28 mouse cellular contexts compared by ENCODE assay signal in the genomic region with DNA sequence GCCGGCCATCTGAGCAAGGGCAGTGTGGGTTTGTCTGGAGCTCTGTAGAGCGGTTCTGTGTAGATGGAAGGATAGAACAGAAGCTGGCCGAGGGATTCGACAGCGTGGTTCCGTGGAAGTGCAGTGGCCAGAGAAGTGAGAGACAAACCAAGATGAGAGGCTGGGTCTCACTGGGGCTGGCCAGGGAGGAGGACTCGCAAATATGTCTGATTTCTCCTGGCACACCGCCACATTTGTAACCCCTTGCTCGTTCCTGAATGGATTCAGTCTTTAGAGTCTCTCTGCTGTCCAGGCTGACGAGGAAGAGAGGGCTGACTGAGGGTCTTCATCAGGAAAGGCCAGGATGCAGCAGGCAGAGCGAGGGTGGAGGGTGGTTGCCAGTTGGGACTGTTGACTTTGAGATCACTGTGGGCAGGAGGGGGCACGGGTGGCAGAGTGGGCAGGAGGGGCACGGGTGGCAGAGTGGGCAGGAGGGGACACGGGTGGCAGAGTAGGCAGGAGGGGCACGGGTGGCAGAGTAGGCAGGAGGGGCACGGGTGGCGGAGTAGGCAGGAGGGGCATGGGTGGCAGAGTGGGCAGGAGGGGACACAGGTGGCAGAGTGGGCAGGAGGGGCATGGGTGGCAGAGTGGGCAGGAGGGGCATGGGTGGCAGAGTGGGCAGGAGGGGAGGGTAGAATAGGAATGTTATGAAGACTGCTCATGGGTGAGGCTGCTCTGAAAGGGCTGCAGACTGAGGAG. TPM values are rescaled to one million over a fixed set of nuclear protein-coding genes. Genes with fewer than 3 reads are reported as not detected.
DNase-seq lines count a peak whose midpoint lies in the region; ATAC-seq and TF ChIP-seq lines count a peak whose summit lies in the region.
"Had no signal": no experiment of that assay in that cellular context is flagged by ENCODE, and none has a peak within 500 bp of the region (broad histone marks: within the 10 kb centered on the region; RNA-seq: fewer than 3 reads in every experiment).

No protein-coding gene starts in this region.

- no peak overlapping the region for H3K9ac ChIP-seq in heart, embryonic 11.5 days (ENCODE audit: low read depth, low read length)
- no peak overlapping the region for H3K9ac ChIP-seq in heart, adult 2 months (ENCODE audit: low read depth, low read length)
- H3K9ac ChIP-seq in neural tube, embryonic 12.5 days: peak overlapping the region; percentile 26; the same call in 1 of the 2 replicates
- H3K9ac ChIP-seq in liver, embryonic 16.5 days (ENCODE audit: low read depth, low read length): peak overlapping the region; percentile 84
- H3K9ac ChIP-seq: embryonic facial prominence, embryonic 12.5 days; forebrain, embryonic 15.5 days; heart, embryonic 15.5 days; hindbrain, embryonic 12.5 days; kidney, embryonic 15.5 days; lung, embryonic 15.5 days; midbrain, embryonic 15.5 days had no signal

- 88% methylated on average over 17 of the region's 17 CpGs for WGBS in heart, embryonic 11.5 days (ENCODE audit: insufficient replicate concordance)
- 82% methylated on average over 17 of the region's 17 CpGs for WGBS in heart, adult 2 months
- 87% methylated on average over 14 of the region's 17 CpGs for WGBS in neural tube, embryonic 12.5 days
- WGBS in embryonic facial prominence, embryonic 10.5 days: 92% methylated on average over 17 of the region's 17 CpGs
- WGBS in liver, embryonic 16.5 days (ENCODE audit: insufficient replicate concordance): 65% methylated on average over 17 of the region's 17 CpGs

- no peak for DNase-seq in heart, adult 2 months
- no peak for DNase-seq in neural tube, embryonic 10.5 days (ENCODE audit: extremely low spot score, low spot score)
- DNase-seq in embryonic facial prominence, embryonic 10.5 days (ENCODE audit: low spot score): no peak
- DNase-seq in urinary bladder, adult 2 months (ENCODE audit: low spot score): no peak
- DNase-seq in thymus, postnatal 4 days: no peak
- DNase-seq: adrenal gland, postnatal 25 days; B cell, adult 2 months; cerebellum, adult 2 months; gastrocnemius, postnatal 36 days; right cerebral cortex, postnatal 14 days had no signal

- intact Hi-C loops in heart, adult 2 months (cut with DNase I): no loop called here

- H3K27me3 ChIP-seq in heart, embryonic 11.5 days (ENCODE audit: control insufficient read depth, insufficient read depth, low read length): no peaks in the 10 kb centered on the region
- no peaks in the 10 kb centered on the region for H3K27me3 ChIP-seq in heart, adult 2 months (ENCODE audit: control insufficient read depth, insufficient read depth, low read length)
- no peaks in the 10 kb centered on the region for H3K27me3 ChIP-seq in neural tube, embryonic 12.5 days (replicated peaks)
- no peaks in the 10 kb centered on the region for H3K27me3 ChIP-seq in embryonic facial prominence, embryonic 10.5 days (replicated peaks; ENCODE audit: low read depth, poor library complexity, severe bottlenecking)
- no peaks in the 10 kb centered on the region for H3K27me3 ChIP-seq in liver, embryonic 16.5 days (ENCODE audit: control insufficient read depth, insufficient read depth, low read depth, low read length)
- H3K27me3 ChIP-seq: embryonic facial prominence, embryonic 12.5 days; forebrain, embryonic 15.5 days; heart, embryonic 15.5 days; hindbrain, embryonic 12.5 days; kidney, embryonic 15.5 days; lung, embryonic 15.5 days; midbrain, embryonic 15.5 days; Patski had no signal

- no peaks in the 10 kb centered on the region for H3K9me3 ChIP-seq in heart, embryonic 11.5 days (replicated peaks; ENCODE audit: control insufficient read depth, low read length)
- H3K9me3 ChIP-seq in neural tube, embryonic 12.5 days: no peaks in the 10 kb centered on the region
- no peaks in the 10 kb centered on the region for H3K9me3 ChIP-seq in embryonic facial prominence, embryonic 10.5 days
- no peaks in the 10 kb centered on the region for H3K9me3 ChIP-seq in liver, embryonic 16.5 days (replicated peaks; ENCODE audit: control insufficient read depth, low read length)
- H3K9me3 ChIP-seq: embryonic facial prominence, embryonic 12.5 days; forebrain, embryonic 15.5 days; heart, embryonic 15.5 days; hindbrain, embryonic 12.5 days; kidney, embryonic 15.5 days; lung, embryonic 15.5 days; midbrain, embryonic 15.5 days had no signal

- no peak overlapping the region for H3K4me3 ChIP-seq in heart, embryonic 11.5 days (ENCODE audit: low read depth, low read length)
- no peak overlapping the region for H3K4me3 ChIP-seq in heart, adult 2 months
- no peak overlapping the region for H3K4me3 ChIP-seq in neural tube, embryonic 12.5 days
- H3K4me3 ChIP-seq in embryonic facial prominence, embryonic 10.5 days: no peak overlapping the region
- peak overlapping the region; percentile 62 for H3K4me3 ChIP-seq in liver, embryonic 16.5 days (ENCODE audit: low read depth, low read length)
- H3K4me3 ChIP-seq: embryonic facial prominence, embryonic 12.5 days; forebrain, embryonic 15.5 days; heart, embryonic 15.5 days; hindbrain, embryonic 12.5 days; kidney, embryonic 15.5 days; lung, embryonic 15.5 days; midbrain, embryonic 15.5 days had no signal

- peaks cover 6% of the 10 kb centered on the region for H3K79me2 ChIP-seq in heart, adult 2 months (replicated peaks; ENCODE audit: control insufficient read depth, insufficient read depth, low read length)

- TF ChIP-seq POLR2A in heart, adult 2 months (IDR thresholded peaks at IDR 0.05; ENCODE audit: insufficient read depth, low read depth, low read length): no peak

- peak overlapping the region; percentile 7 for H3K4me2 ChIP-seq in heart, embryonic 11.5 days
- 0 out of 2 replicates have a peak overlapping the region, but pooled peaks have one; percentile 2 for H3K4me2 ChIP-seq in neural tube, embryonic 12.5 days (replicated peaks)
- H3K4me2 ChIP-seq in liver, embryonic 16.5 days (ENCODE audit: low read depth, low read length): peak overlapping the region; percentile 76
- H3K4me2 ChIP-seq: embryonic facial prominence, embryonic 12.5 days; forebrain, embryonic 15.5 days; heart, embryonic 15.5 days; hindbrain, embryonic 12.5 days; kidney, embryonic 15.5 days; lung, embryonic 15.5 days; midbrain, embryonic 15.5 days had no signal

- no peak for TF ChIP-seq CTCF in heart, adult 2 months (IDR thresholded peaks at IDR 0.05)

- no peak for ATAC-seq in heart, embryonic 11.5 days (replicated peaks; ENCODE audit: insufficient number of reproducible peaks, low FRiP score, low TSS enrichment)
- ATAC-seq in neural tube, embryonic 12.5 days (ENCODE audit: low FRiP score, low read depth): no peak
- ATAC-seq in liver, embryonic 16.5 days (ENCODE audit: low read depth): no peak
- ATAC-seq: activated CD4-positive, CD25-positive, alpha-beta regulatory T cell, adult 4 months; forebrain, embryonic 15.5 days; midbrain, embryonic 15.5 days; Patski had no signal

- peaks cover 5% of the 10 kb centered on the region; the same call in 1 of the 2 replicates for H3K36me3 ChIP-seq in heart, embryonic 11.5 days (ENCODE audit: control insufficient read depth, insufficient read depth, low read length)
- H3K36me3 ChIP-seq in heart, adult 2 months (ENCODE audit: control insufficient read depth, insufficient read depth, low read length): no peaks in the 10 kb centered on the region
- H3K36me3 ChIP-seq in neural tube, embryonic 12.5 days: peaks cover 23% of the 10 kb centered on the region
- H3K36me3 ChIP-seq in embryonic facial prominence, embryonic 10.5 days (replicated peaks): peaks cover 25% of the 10 kb centered on the region
- peaks cover 24% of the 10 kb centered on the region for H3K36me3 ChIP-seq in liver, embryonic 16.5 days (ENCODE audit: control insufficient read depth, insufficient read depth)

- no peak for TF ChIP-seq EP300 in heart, adult 2 months (IDR thresholded peaks at IDR 0.05; ENCODE audit: insufficient read depth, low read depth, low read length)

- H3K4me1 ChIP-seq in heart, embryonic 11.5 days (ENCODE audit: control insufficient read depth, insufficient read depth, low read length): peaks cover 17% of the 10 kb centered on the region; the same call in 1 of the 2 replicates
- H3K4me1 ChIP-seq in heart, adult 2 months (ENCODE audit: control insufficient read depth, insufficient read depth, low read length): peaks cover 2% of the 10 kb centered on the region; the same call in 1 of the 2 replicates
- peaks cover 5% of the 10 kb centered on the region; the same call in 1 of the 2 replicates for H3K4me1 ChIP-seq in neural tube, embryonic 12.5 days
- peaks cover 9% of the 10 kb centered on the region; the same call in 1 of the 2 replicates for H3K4me1 ChIP-seq in embryonic facial prominence, embryonic 10.5 days
- peaks cover 61% of the 10 kb centered on the region for H3K4me1 ChIP-seq in liver, embryonic 16.5 days (ENCODE audit: control insufficient read depth, low read depth, low read length)

- peak overlapping the region; percentile 25 for H3K27ac ChIP-seq in heart, embryonic 11.5 days (ENCODE audit: low read depth, low read length)
- H3K27ac ChIP-seq in heart, adult 2 months: no peak overlapping the region
- no peak overlapping the region for H3K27ac ChIP-seq in neural tube, embryonic 12.5 days
- H3K27ac ChIP-seq in embryonic facial prominence, embryonic 10.5 days (replicated peaks): peak overlapping the region; percentile 37; the same call in 1 of the 2 replicates
- H3K27ac ChIP-seq in liver, embryonic 16.5 days (ENCODE audit: low read length): peak overlapping the region; percentile 99
- H3K27ac ChIP-seq: forebrain, embryonic 15.5 days; heart, embryonic 15.5 days; hindbrain, embryonic 12.5 days; kidney, embryonic 15.5 days; lung, embryonic 15.5 days; macrophage; midbrain, embryonic 15.5 days had no signal

RNA-seq across cellular contexts. Expression of a gene that starts 4.0 kb away (rescaled TPM):
- polyA plus RNA-seq in heart, embryonic 11.5 days (2014; fragmentation: Nextera tagmentation; extraction: Ambion mirVana): 35.4 and 40.5 TPM in 2 replicates
- 10 to 100 TPM; 18.4 to 22.7 TPM for total RNA-seq in heart, adult 2 months (2021)
- 29.1 and 32.1 TPM in 2 replicates for polyA plus RNA-seq in heart, adult 2 months (2012; rRNA removed)
- polyA plus RNA-seq in neural tube, embryonic 12.5 days (2016; fragmentation: Nextera tagmentation; extraction: Ambion mirVana): 38.2 and 38.6 TPM in 2 replicates
- 43.4 and 46.3 TPM in 2 replicates for polyA plus RNA-seq in embryonic facial prominence, embryonic 10.5 days (2016; fragmentation: Nextera tagmentation; extraction: Ambion mirVana)
- polyA plus RNA-seq in liver, embryonic 16.5 days (2015; fragmentation: Nextera tagmentation; extraction: Ambion mirVana): 113 and 118 TPM in 2 replicates
- 23.8 and 25.0 TPM in 2 replicates for polyA plus RNA-seq in urinary bladder, adult 2 months (2012; rRNA removed)

RNA-seq across cellular contexts. Expression of a gene that starts 13.3 kb away (rescaled TPM):
- polyA plus RNA-seq in heart, embryonic 11.5 days (2014; fragmentation: Nextera tagmentation; extraction: Ambion mirVana): 1,140 and 1,315 TPM in 2 replicates
- 100 to 1,000 TPM; 457 to 528 TPM for total RNA-seq in heart, adult 2 months (2021)
- 1,018 and 1,107 TPM in 2 replicates for polyA plus RNA-seq in heart, adult 2 months (2012; rRNA removed)
- polyA plus RNA-seq in neural tube, embryonic 12.5 days (2016; fragmentation: Nextera tagmentation; extraction: Ambion mirVana): 867 and 933 TPM in 2 replicates
- 1,445 and 1,457 TPM in 2 replicates for polyA plus RNA-seq in embryonic facial prominence, embryonic 10.5 days (2016; fragmentation: Nextera tagmentation; extraction: Ambion mirVana)
- 727 and 769 TPM in 2 replicates for polyA plus RNA-seq in liver, embryonic 16.5 days (2015; fragmentation: Nextera tagmentation; extraction: Ambion mirVana)
- polyA plus RNA-seq in urinary bladder, adult 2 months (2012; rRNA removed): 1,805 and 1,865 TPM in 2 replicates

RNA-seq across cellular contexts. Expression of a gene that starts 22.3 kb away (rescaled TPM):
- polyA plus RNA-seq in heart, embryonic 11.5 days (2014; fragmentation: Nextera tagmentation; extraction: Ambion mirVana): not detected in 2 replicates
- not detected for total RNA-seq in heart, adult 2 months (2021)
- polyA plus RNA-seq in heart, adult 2 months (2012; rRNA removed): not detected in 2 replicates
- polyA plus RNA-seq in neural tube, embryonic 12.5 days (2016; fragmentation: Nextera tagmentation; extraction: Ambion mirVana): not detected in 2 replicates
- polyA plus RNA-seq in embryonic facial prominence, embryonic 10.5 days (2016; fragmentation: Nextera tagmentation; extraction: Ambion mirVana): not detected in 2 replicates
- polyA plus RNA-seq in liver, embryonic 16.5 days (2015; fragmentation: Nextera tagmentation; extraction: Ambion mirVana): 0.07 TPM in 1 of 2 replicates, not detected in the other
- polyA plus RNA-seq in urinary bladder, adult 2 months (2012; rRNA removed): 0.12 TPM in 1 of 2 replicates, not detected in the other
- total RNA-seq: adrenal gland, postnatal 25 days; gastrocnemius, postnatal 36 days; layer of hippocampus, postnatal 14 days; left cerebral cortex, postnatal 25 days had no signal
- polyA plus RNA-seq: cerebellum, adult 2 months; forebrain, embryonic 15.5 days; hindbrain, embryonic 12.5 days; kidney, embryonic 15.5 days; macrophage; midbrain, embryonic 15.5 days; Patski had no signal

RNA-seq across cellular contexts. Expression of a gene that starts 35.3 kb away (rescaled TPM):
- not detected in 2 replicates for polyA plus RNA-seq in heart, embryonic 11.5 days (2014; fragmentation: Nextera tagmentation; extraction: Ambion mirVana)
- total RNA-seq in heart, adult 2 months (2021): not detected
- polyA plus RNA-seq in heart, adult 2 months (2012; rRNA removed): 0.09 TPM in 1 of 2 replicates, not detected in the other
- polyA plus RNA-seq in neural tube, embryonic 12.5 days (2016; fragmentation: Nextera tagmentation; extraction: Ambion mirVana): 0.08 and 0.17 TPM in 2 replicates
- 0.53 and 0.93 TPM in 2 replicates for polyA plus RNA-seq in embryonic facial prominence, embryonic 10.5 days (2016; fragmentation: Nextera tagmentation; extraction: Ambion mirVana)
- not detected in 2 replicates for polyA plus RNA-seq in liver, embryonic 16.5 days (2015; fragmentation: Nextera tagmentation; extraction: Ambion mirVana)
- polyA plus RNA-seq in urinary bladder, adult 2 months (2012; rRNA removed): 0.85 and 1.2 TPM in 2 replicates
- total RNA-seq: gastrocnemius, postnatal 36 days had no signal
- polyA plus RNA-seq: activated CD4-positive, CD25-positive, alpha-beta regulatory T cell, adult 4 months; hindbrain, embryonic 12.5 days; intestine, embryonic 14.5 days; kidney, embryonic 15.5 days; large intestine, adult 2 months; lung, embryonic 15.5 days; macrophage; midbrain, embryonic 15.5 days; Patski; thymus, postnatal 0 days had no signal

RNA-seq across cellular contexts. Expression of a gene that starts 44.5 kb away (rescaled TPM):
- 2.3 and 3.1 TPM in 2 replicates for polyA plus RNA-seq in heart, embryonic 11.5 days (2014; fragmentation: Nextera tagmentation; extraction: Ambion mirVana)
- total RNA-seq in heart, adult 2 months (2021): 1 to 10 TPM; 1.2 to 3.7 TPM
- polyA plus RNA-seq in heart, adult 2 months (2012; rRNA removed): 4.4 and 6.4 TPM in 2 replicates
- polyA plus RNA-seq in neural tube, embryonic 12.5 days (2016; fragmentation: Nextera tagmentation; extraction: Ambion mirVana): 7.4 and 7.8 TPM in 2 replicates
- polyA plus RNA-seq in embryonic facial prominence, embryonic 10.5 days (2016; fragmentation: Nextera tagmentation; extraction: Ambion mirVana): 5.3 and 6.1 TPM in 2 replicates
- 3.1 and 3.2 TPM in 2 replicates for polyA plus RNA-seq in liver, embryonic 16.5 days (2015; fragmentation: Nextera tagmentation; extraction: Ambion mirVana)
- polyA plus RNA-seq in urinary bladder, adult 2 months (2012; rRNA removed): 2.9 and 3.1 TPM in 2 replicates
- polyA plus RNA-seq: Patski had no signal

Comparison
In these comparisons a context has a peak if more than half of its experiments do, and no peak if none do; other contexts are left out.
1. H3K27ac ChIP-seq: peak in heart, embryonic 11.5 days (single experiment), embryonic facial prominence, embryonic 10.5 days (single experiment) and liver, embryonic 16.5 days (single experiment); none in heart, adult 2 months (single experiment) and neural tube, embryonic 12.5 days (single experiment).
2. H3K4me2 ChIP-seq: peak in every context shown above with its lines; median percentile 76 in liver, embryonic 16.5 days; 7 in heart, embryonic 11.5 days; 2 in neural tube, embryonic 12.5 days.
3. H3K9ac ChIP-seq: peak in neural tube, embryonic 12.5 days (single experiment) and liver, embryonic 16.5 days (single experiment); none in heart, embryonic 11.5 days (single experiment) and heart, adult 2 months (single experiment).